Mouse (Mus musculus): Measurements from ENCODE around the gene Ebf1.

- no peak for TF ChIP-seq CTCF (IDR thresholded peaks at IDR 0.05; ENCODE audit: low read depth)
- TF ChIP-seq EP300 (optimal IDR thresholded peaks at IDR 0.05) = no peak
Observed at GRCm38 (mm10) chr11:44987796-44988195, 370.7 kb downstream of the Ebf1 start.

Data from stomach, postnatal 0 days (tissue).